Mouse (Mus musculus): ENCODE data around the gene Pik3r6.

The Pik3r6 gene

GRCm38 (mm10) chr11:68586721-68587120, 83.9 kb downstream of the Pik3r6 start, which contains the start of gene Ccdc42:
Gene Ccdc42, plus strand, starts transcription at chr11:68587021.
- DNase-seq = no peak

GRCm38 (mm10) chr11:68589055-68589809, 86.4 kb downstream of the Pik3r6 start:
- DNase-seq = peak; percentile 88

- peak; percentile 27 for DNase-seq
These were observed 88.9 kb downstream of the Pik3r6 start for GRCm38 (mm10) chr11:68591708-68592107.

- no peak for DNase-seq
These were observed 90.4 kb downstream of the Pik3r6 start for GRCm38 (mm10) chr11:68593247-68593646.

GRCm38 (mm10) chr11:68597912-68598311, 95.1 kb downstream of the Pik3r6 start:
- DNase-seq = no peak

- peak; percentile 24 for DNase-seq
These were observed 97.8 kb downstream of the Pik3r6 start for GRCm38 (mm10) chr11:68600551-68601021.

- no peak for DNase-seq
These were observed 98.7 kb downstream of the Pik3r6 start for GRCm38 (mm10) chr11:68601486-68601991.
